Mouse (Mus musculus) hindbrain, postnatal 0 days (tissue): Measurements from ENCODE around the gene Lmx1a. TPM values are rescaled to one million over a fixed set of nuclear protein-coding genes. Genes with fewer than 3 reads are reported as not detected.

Source experiments
- ATAC-seq: fragments of 200-750 bp; cut with Nextera tagmentation; 2 replicates; pipeline ENCODE4 v1.8.0; 2017; ENCODE audit warnings: mild to moderate bottlenecking, moderate TSS enrichment, moderate library complexity
- DNase-seq: peaks from one replicate; pipeline ENCODE4 v3.0.0-alpha.2; 2015; ENCODE audit warnings: low spot score
- H3K27ac ChIP-seq: fragments of 300-500 bp; sonication (generic); 2 replicates; pipeline ENCODE4 v1.5.1; 2014; ENCODE audit warnings: mild to moderate bottlenecking
- H3K27me3 ChIP-seq: fragments of 300-500 bp; sonication (generic); 2 replicates; pipeline ENCODE4 v1.6.1; 2014; ENCODE audit warnings: low read length, mixed read lengths; ENCODE audit not compliant: insufficient read depth
- H3K36me3 ChIP-seq: fragments of 300-500 bp; sonication (generic); 2 replicates; pipeline ENCODE4 v1.6.1; 2014; ENCODE audit warnings: low read length, mixed read lengths; ENCODE audit not compliant: insufficient read depth
- H3K4me1 ChIP-seq: fragments of 300-500 bp; sonication (generic); 2 replicates; pipeline ENCODE4 v1.6.1; 2014; ENCODE audit warnings: antibody characterized with exemption, low read length, mixed read lengths; ENCODE audit not compliant: insufficient read depth
- H3K4me2 ChIP-seq: fragments of 300-500 bp; sonication (generic); 2 replicates; pipeline ENCODE4 v1.6.1; 2014; ENCODE audit warnings: low read depth, mild to moderate bottlenecking, low read length, moderate library complexity, mixed read lengths
- H3K4me3 ChIP-seq: fragments of 300-500 bp; sonication (generic); 2 replicates; pipeline ENCODE4 v1.5.1; 2014; ENCODE audit warnings: low read length
- H3K9ac ChIP-seq: fragments of 300-500 bp; sonication (generic); replicated peaks from 2 replicates; pipeline ENCODE4 v1.6.1; 2014; ENCODE audit warnings: mild to moderate bottlenecking, low read length, moderate library complexity, mixed read lengths
- H3K9me3 ChIP-seq: fragments of 300-500 bp; sonication (generic); 2 replicates; pipeline ENCODE4 v1.6.1; 2016; ENCODE audit warnings: low read length, mixed read lengths
- CTCF ChIP-seq: IDR thresholded peaks from 2 replicates; pipeline ENCODE4 v1.5.1; 2016; ENCODE audit warnings: antibody characterized with exemption, control low read depth, low read depth
- WGBS: fragments of 180-500 bp; shearing (Covaris S2); extraction: QIAGEN DNeasy Blood & Tissue Kit; methylation state at CpG from one replicate; pipeline ENCODE4 v1.1.7; 2014; 5-methylcytosine and 5-hydroxymethylcytosine counted together
- polyA plus RNA-seq: library from polyadenylated mRNA; unstranded; fragments of >200 nt; fragmentation: Nextera tagmentation; extraction: Ambion mirVana; gene quantifications from 2 replicates; pipeline ENCODE4 v1.2.1, GENCODE M21; 2015
- total RNA-seq: library from RNA; depleted of rRNA; stranded (reverse); fragments of >200 nt; gene quantifications from 2 replicates; pipeline ENCODE4 v1.2.3, GENCODE M21; 2014

Gene Lmx1a
- total and polyA plus RNA-seq, 2 experiments from 2014 or later: 5.7 to 12.5 TPM

DNA sequence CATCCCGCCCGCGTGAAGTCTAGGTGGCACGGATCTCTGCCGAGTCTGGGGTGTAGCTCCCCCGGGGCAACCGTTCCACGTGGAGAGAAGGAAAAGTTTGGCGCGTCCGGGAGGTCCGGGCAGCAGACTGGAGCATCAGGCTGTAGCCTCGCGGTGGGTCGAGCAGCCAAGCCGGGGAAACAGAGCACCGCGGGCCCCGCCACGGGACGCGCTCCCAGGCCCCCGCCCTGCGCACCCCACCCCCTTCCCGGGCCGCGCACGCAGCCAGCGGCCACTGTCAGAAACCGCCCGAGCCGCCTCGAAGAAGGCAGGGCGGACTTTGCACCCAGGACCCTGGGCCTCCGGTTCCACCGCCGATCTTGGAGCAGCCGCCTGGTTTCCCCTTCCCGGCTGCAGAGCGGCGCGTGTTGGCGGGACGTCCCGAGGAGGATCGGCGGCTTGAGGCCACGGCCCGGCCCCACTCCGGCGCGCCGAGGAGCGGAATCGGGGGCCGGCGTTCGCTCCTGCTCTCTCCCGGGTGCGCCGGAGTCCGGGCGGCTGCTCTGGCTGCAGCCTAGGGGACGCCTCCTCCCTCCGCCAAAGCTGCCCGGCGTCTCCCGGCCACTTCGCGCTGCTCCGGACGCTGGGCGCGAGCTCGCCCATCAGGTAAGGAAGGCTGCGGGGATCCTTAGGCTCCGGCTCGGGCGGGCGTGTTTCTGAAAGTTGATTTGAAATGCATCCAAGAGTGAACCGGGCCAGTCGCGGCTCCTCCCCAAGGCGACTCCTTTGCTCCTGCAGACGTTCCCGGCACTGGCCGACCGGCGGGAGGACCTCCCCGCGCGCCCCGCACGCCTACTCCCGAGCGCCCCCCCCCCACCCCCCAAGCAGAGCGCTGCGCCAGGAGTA lies 448 bp upstream of the Lmx1a start:
- H3K4me1 ChIP-seq: peaks cover 8% of the 10 kb centered on the region; the same call in 1 of the 2 replicates
- ATAC-seq (peak; percentile 44), DNase-seq (peak; percentile 23)
- 0 out of 2 replicates have a peak, but pooled peaks cover 4% of the 10 kb centered on the region for H3K9me3 ChIP-seq
- H3K27ac ChIP-seq: no peak overlapping the region
- H3K4me3 ChIP-seq: peak overlapping the region; percentile 46
- H3K27me3 ChIP-seq: peaks cover 66% of the 10 kb centered on the region
- no peaks in the 10 kb centered on the region for H3K36me3 ChIP-seq
- TF ChIP-seq CTCF: no peak
- 3% methylated on average over 91 of the region's 98 CpGs for WGBS
- H3K4me2 ChIP-seq: peak overlapping the region; percentile 68
- H3K9ac ChIP-seq: peak overlapping the region; percentile 46

DNA sequence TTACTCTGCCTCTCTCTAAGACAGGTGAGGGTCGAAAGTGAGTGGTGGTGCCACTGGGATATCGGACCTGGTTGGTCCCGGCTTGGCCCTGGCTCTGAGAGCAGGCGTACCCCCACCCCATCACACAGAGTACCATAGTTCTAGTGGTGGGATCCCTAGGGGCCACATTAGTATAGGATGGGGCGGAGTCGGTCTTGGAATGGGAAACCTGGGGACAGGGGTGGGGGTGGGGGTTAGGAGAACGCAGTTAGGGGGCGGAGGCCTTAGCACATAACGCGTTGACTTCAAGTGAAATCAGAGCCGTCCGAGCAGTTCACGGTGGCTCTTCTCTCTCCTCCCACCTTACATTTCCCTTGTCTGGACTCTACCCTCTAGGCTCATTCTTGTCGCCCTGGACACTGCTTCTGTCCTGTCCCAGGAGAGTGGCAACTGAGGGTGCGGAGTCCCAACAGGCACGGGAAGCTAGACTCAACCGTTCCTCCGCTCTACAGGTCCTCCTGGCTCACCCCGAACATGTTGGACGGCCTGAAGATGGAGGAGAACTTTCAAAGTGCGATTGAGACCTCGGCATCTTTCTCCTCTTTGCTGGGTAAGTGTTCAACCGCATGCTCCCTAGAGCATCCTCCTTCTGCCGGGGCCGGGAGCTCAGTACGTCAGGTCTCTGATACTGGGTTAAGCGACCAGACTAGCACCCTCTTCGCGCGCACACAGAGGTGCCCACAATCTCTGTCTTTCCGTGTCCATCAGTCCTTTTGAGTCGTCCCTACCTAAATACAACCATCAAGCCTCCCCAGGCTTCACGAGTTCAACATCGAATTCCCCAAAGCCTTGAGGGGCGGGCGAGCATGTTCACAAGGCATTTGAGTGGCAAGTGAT lies 463 bp downstream of the Lmx1a start:
- DNase-seq: no peak
- 2% methylated on average over 35 of the region's 36 CpGs for WGBS
- no peak for TF ChIP-seq CTCF
- Histone ChIP-seq H3K4me3 (peak overlapping the region; percentile 46), H3K9me3 (0 out of 2 replicates have a peak, but pooled peaks cover 2% of the 10 kb centered on the region), H3K4me1 (peaks cover 8% of the 10 kb centered on the region; the same call in 1 of the 2 replicates), H3K27ac (peak overlapping the region; percentile 41; the same call in 1 of the 2 replicates), H3K36me3 (no peaks in the 10 kb centered on the region), H3K9ac (peak overlapping the region; percentile 46; the same call in 1 of the 2 replicates), H3K27me3 (peaks cover 67% of the 10 kb centered on the region), H3K4me2 (peak overlapping the region; percentile 68)
- peak; percentile 38 for ATAC-seq

DNA sequence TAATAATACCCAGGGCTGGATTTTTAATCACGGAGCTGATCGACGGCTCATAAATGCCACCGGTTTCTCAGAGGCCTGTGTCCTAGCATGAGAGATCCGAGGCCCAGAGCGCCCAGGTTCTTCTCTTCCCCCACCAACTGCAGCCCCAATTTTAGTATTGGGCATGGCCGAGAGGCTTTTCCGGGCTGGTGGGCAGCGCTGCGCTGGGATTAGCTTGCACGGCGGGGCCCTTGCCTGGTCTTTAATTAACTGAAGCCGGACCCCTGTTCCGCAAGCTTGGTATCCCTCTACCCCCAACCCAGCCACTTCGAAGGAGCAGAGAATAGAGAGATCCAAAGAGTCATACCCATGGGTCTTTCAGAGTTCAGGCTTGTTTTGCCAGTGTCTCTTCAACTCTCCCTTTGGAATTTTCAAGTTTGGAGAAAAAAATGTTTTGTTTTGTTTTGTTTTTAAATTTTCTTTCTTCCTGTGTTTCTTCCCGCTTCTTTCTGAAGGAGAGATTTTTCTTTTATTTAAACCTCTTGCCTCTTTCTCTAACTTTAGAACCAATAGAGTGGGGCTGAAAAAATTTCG lies 1.2 kb downstream of the Lmx1a start:
- no peak overlapping the region for H3K4me2 ChIP-seq
- H3K27me3 ChIP-seq: peaks cover 74% of the 10 kb centered on the region
- no peaks in the 10 kb centered on the region for H3K36me3 ChIP-seq
- H3K27ac ChIP-seq: peak overlapping the region; percentile 41; the same call in 1 of the 2 replicates
- H3K4me1 ChIP-seq: peaks cover 8% of the 10 kb centered on the region; the same call in 1 of the 2 replicates
- no peak for TF ChIP-seq CTCF
- H3K4me3 ChIP-seq: 0 out of 2 replicates have a peak overlapping the region, but pooled peaks have one; percentile 46
- H3K9me3 ChIP-seq: no peaks in the 10 kb centered on the region
- WGBS: 3% methylated on average over 17 of the region's 17 CpGs
- no peak overlapping the region for H3K9ac ChIP-seq
- ATAC-seq (no peak), DNase-seq (no peak)

DNA sequence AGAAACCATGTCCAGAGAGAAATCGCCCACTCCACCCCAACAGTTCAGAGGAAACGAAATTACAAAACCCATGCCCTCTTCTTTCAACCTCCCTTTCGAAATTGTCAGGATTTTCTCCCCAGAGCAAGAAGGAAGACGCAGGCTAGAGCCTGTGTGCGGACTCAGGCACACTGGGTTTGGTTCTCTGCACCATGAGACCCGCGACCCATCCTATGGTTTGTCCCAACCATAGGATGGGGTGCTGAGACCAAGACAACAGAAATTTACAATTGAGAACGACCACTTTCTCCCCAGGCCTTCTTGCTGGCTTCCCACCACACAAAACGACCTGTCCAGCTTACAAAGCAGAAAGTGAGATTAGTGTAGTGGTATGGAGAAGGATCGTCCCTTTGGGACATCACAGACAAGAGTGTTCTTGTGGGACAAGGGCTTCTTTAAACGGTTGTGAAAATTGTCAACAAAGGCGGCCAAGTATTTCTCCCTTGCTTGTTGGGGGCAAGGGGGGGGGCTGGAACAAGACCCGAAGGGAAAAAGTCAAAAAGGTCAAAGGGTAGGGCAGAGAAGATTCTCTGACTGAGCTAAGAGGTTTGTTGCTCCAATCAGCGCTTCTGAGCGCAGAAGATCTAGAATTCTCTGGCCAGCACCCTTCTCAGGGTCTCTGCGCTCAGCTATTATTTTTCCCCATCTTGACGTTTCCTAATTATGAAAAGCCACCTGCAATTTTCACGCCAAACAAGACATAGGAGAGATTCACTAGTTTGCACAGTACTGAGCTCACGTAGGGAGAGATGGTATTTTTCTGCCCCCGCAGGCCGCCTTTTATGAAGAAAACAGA lies 1.9 kb downstream of the Lmx1a start:
- Histone ChIP-seq H3K27ac (no peak overlapping the region), H3K36me3 (no peaks in the 10 kb centered on the region), H3K9ac (no peak overlapping the region), H3K4me3 (0 out of 2 replicates have a peak overlapping the region, but pooled peaks have one; percentile 28), H3K4me2 (peak overlapping the region; percentile 27), H3K27me3 (peaks cover 78% of the 10 kb centered on the region), H3K9me3 (no peaks in the 10 kb centered on the region), H3K4me1 (peaks cover 8% of the 10 kb centered on the region; the same call in 1 of the 2 replicates)
- no peak for TF ChIP-seq CTCF
- 6% methylated on average over 21 of the region's 21 CpGs for WGBS
- DNase-seq (no peak), ATAC-seq (no peak)

DNA sequence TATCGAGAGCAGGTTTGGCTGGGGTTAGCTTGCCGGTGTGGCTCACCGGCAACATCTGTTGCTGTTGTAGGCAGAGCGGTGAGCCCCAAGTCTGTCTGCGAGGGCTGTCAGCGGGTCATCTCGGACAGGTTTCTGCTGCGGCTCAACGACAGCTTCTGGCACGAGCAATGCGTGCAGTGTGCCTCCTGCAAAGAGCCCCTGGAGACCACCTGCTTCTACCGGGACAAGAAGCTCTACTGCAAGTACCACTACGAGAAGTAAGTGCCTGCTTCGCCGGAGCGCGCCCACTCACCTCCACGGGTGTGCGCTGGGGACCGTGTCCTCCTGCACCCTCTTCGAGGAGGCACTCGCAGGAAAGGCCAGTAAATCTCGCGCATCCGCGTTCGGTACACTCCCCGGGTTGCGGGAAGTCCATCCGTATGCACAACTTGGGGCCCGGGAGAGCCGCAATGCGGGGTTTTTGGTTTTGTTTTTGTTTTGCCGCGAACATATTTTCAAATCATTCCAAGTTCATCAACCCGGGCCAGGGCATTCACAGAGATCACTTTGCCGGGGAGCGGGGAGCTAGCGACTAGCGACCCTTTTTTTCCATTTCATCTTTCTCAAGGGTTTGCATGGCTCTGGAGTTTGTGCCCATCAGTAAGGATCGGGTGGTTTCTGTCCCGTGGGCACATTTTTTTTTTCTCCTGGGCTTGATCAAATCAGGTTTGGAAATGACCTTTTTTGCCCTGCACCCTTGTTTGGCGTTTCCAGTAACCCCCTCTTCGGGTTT lies 3.1 kb downstream of the Lmx1a start:
- no peak overlapping the region for H3K27ac ChIP-seq
- no peak for TF ChIP-seq CTCF
- H3K36me3 ChIP-seq: no peaks in the 10 kb centered on the region
- peak overlapping the region; percentile 35; the same call in 1 of the 2 replicates for H3K9ac ChIP-seq
- 1% methylated on average over 44 of the region's 44 CpGs for WGBS
- H3K4me2 ChIP-seq: peak overlapping the region; percentile 47
- H3K4me3 ChIP-seq: peak overlapping the region; percentile 28
- DNase-seq: no peak
- no peak for ATAC-seq
- no peaks in the 10 kb centered on the region for H3K9me3 ChIP-seq
- H3K4me1 ChIP-seq: peaks cover 8% of the 10 kb centered on the region; the same call in 1 of the 2 replicates
- peaks cover 77% of the 10 kb centered on the region for H3K27me3 ChIP-seq
